ENCODE assay signal across 18 mouse cellular contexts in genomic region chr2:65988788-65989187, GRCm38 (mm10).
"Had no signal": no experiment of that assay in that cellular context is flagged by ENCODE, and none has a peak within 500 bp of the region (broad histone marks: within the 10 kb centered on the region; RNA-seq: fewer than 3 reads in every experiment).

No protein-coding gene starts in this region.

- H3K4me2 ChIP-seq: kidney, embryonic 15.5 days; liver, embryonic 13.5 days; midbrain, embryonic 12.5 days; midbrain, embryonic 15.5 days; neural tube, embryonic 13.5 days had no signal

- H3K36me3 ChIP-seq: kidney, embryonic 15.5 days; liver, embryonic 13.5 days; midbrain, embryonic 12.5 days; midbrain, embryonic 15.5 days; neural tube, embryonic 13.5 days had no signal

- H3K9me3 ChIP-seq: kidney, embryonic 15.5 days; liver, embryonic 13.5 days; midbrain, embryonic 12.5 days; midbrain, embryonic 15.5 days; neural tube, embryonic 13.5 days had no signal

- DNase-seq: kidney, adult 11 months; kidney, adult 8-10 months; kidney, postnatal 10 days; kidney, postnatal 36 days; liver, embryonic 13.5 days; lung, adult 2 months; lung, postnatal 14 days; lung, postnatal 4 days; right cerebral cortex, postnatal 4 days; thymus, adult 2 months; thymus, postnatal 14 days; thymus, postnatal 4 days had no signal

- H3K4me1 ChIP-seq: kidney, embryonic 15.5 days; liver, embryonic 13.5 days had no signal

- H3K4me3 ChIP-seq: kidney, embryonic 15.5 days; liver, embryonic 13.5 days; midbrain, embryonic 12.5 days; midbrain, embryonic 15.5 days; myocyte; neural tube, embryonic 13.5 days had no signal

- H3K9ac ChIP-seq: kidney, embryonic 15.5 days; liver, embryonic 13.5 days; midbrain, embryonic 12.5 days; midbrain, embryonic 15.5 days; neural tube, embryonic 13.5 days had no signal

- ATAC-seq: midbrain, embryonic 15.5 days had no signal

- H3K27ac ChIP-seq: kidney, embryonic 15.5 days; liver, embryonic 13.5 days; midbrain, embryonic 12.5 days; midbrain, embryonic 15.5 days; neural tube, embryonic 13.5 days; stomach, postnatal 0 days had no signal

- H3K27me3 ChIP-seq: kidney, embryonic 15.5 days; liver, embryonic 13.5 days; midbrain, embryonic 12.5 days; midbrain, embryonic 15.5 days; neural tube, embryonic 13.5 days had no signal
